Mouse (Mus musculus) embryo, embryonic 11.5 days (tissue): ENCODE data around the gene Gm2a.
A peak's percentile ranks its signal among the peaks of the same experiment; 100 is the strongest.

Source experiments
- DNase-seq: peaks from one replicate; pipeline ENCODE4 v3.0.0-alpha.2; 2012; ENCODE audit warnings: low read depth, low spot score

Gm2a gene

GRCm38 (mm10) chr11:55131077-55131742 is 33.3 kb downstream of the Gm2a start:
- DNase-seq, result no peak

DNA sequence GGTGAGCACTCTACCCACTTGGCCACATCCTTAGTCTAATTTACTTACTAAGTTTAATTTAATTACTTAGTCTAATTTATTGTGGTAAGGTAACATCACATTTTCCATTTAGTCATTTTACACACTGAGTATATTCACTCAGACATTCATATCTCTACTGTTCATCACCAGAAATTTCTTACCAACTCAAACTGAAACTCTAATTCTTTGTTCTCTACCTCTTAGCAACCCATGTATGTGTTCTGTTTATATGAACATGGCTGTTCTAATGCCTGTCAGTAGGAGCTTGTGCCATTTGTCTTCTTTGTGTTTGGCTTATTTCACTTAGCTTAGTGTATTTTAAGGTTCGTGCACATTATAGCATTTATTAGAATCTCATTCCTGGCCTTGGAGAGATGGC is 34.0 kb downstream of the Gm2a start:
- no peak for DNase-seq

DNA sequence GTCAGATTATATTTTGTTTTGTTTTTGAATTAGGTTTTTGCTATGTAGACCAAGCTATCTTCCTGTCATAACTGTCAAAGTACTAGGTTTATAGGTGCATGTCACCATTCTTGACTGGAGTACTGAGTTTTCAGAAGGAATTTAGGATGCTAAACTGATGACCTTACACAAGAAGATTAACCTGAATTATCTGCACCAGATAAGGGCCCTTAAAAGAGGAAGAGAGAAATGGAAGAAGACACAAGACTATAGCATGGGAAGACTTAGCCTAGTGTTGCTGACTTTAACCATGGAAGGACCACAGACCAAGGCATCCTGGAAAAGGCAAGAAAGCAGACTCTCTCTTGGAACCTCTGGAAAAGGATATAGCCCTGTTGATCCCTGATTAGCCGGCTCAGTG is 35.3 kb downstream of the Gm2a start:
- no peak for DNase-seq

- no peak for DNase-seq
Observed at GRCm38 (mm10) chr11:55134407-55134806, 36.5 kb downstream of the Gm2a start.

GRCm38 (mm10) chr11:55134871-55135270 is 37.0 kb downstream of the Gm2a start:
- no peak for DNase-seq

- no peak for DNase-seq
Observed at GRCm38 (mm10) chr11:55136770-55137547, 39.0 kb downstream of the Gm2a start.

GRCm38 (mm10) chr11:55137646-55138045 is 39.7 kb downstream of the Gm2a start:
- no peak for DNase-seq

- DNase-seq, result no peak
Observed at GRCm38 (mm10) chr11:55141502-55141901, 43.6 kb downstream of the Gm2a start.

GRCm38 (mm10) chr11:55144011-55144410 is 46.1 kb downstream of the Gm2a start:
- DNase-seq, result no peak

DNA sequence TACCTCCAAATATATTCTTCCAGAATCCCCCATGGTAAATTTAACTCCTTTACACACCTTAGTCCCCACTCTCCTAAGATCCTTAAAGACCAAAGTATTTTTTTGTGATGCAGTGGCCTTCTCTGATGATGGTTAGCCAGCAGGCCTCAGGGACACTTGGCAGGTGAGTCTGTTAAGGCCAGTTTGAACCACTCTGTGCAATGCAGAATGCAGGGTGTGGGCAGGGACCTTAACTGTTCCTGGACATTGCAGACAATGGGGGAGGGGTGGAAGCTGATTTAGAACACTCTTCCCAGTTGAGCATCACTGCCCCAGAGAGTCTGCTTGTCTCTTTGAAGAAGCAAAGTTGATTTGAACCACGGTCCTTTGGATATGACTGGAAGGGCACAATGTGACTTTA is 48.9 kb downstream of the Gm2a start:
- no peak for DNase-seq

- no peak for DNase-seq
Observed at GRCm38 (mm10) chr11:55147423-55147822, 49.5 kb downstream of the Gm2a start.

DNA sequence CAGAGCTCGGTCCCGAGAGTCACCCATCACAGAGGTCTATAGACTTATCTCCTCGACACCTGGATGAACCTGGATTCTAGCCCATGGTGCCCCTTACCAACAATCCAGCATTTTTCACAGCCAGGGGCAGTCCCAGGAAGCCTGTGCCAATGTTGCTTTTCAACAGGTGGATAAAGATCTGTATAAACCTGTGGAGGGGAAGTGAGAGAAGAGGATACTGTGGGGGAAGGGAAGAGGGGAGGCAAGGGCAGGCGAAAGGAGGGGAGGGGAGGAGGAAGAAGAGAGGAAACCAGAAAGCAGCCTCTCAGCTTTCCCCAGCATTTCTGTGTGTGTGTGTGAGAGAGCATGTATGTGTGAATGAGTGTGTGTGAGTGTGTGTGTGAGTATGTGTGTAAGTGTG is 50.5 kb downstream of the Gm2a start:
- no peak for DNase-seq

- DNase-seq, result no peak
Observed at GRCm38 (mm10) chr11:55151608-55152007, 53.7 kb downstream of the Gm2a start, which contains the start of gene Slc36a3. Gene Slc36a3 (minus strand): TSS chr11:55151708.

GRCm38 (mm10) chr11:55154398-55155069 is 56.6 kb downstream of the Gm2a start:
- no peak for DNase-seq

- no peak for DNase-seq
Observed at GRCm38 (mm10) chr11:55155070-55155421, 57.1 kb downstream of the Gm2a start.

- peak; percentile 57 for DNase-seq
Observed at GRCm38 (mm10) chr11:55158785-55159359, 61.0 kb downstream of the Gm2a start.
